Mouse (Mus musculus) left cerebral cortex, postnatal 36 days (tissue): ENCODE measurements around the gene Atp2a2. TPM values are rescaled to one million over a fixed set of nuclear protein-coding genes. Genes with fewer than 3 reads are reported as not detected.
"Not testable (repeated sequence)": the region's sequence is repeated elsewhere in the genome, so short reads cannot be mapped to it uniquely, and the experiment has no call there.

Source experiments
- DNase-seq, 2 experiments: peaks; one replicate each; pipeline ENCODE4 v3.0.0; 2021 to 2022; ENCODE audit warnings: low spot score in 2 of 2, mixed read lengths in 1 of 2
- intact Hi-C: fragments of 180-260 bp; cut with DNase I; formaldehyde crosslinking; loops from one replicate; pipeline ENCODE4 v1.15.1; 2025
- total RNA-seq, 2 experiments: library from RNA; stranded (reverse); gene quantifications; 2 replicates each; pipeline ENCODE4 v1.2.3; 2021

Gene Atp2a2
- total RNA-seq, 2 experiments from 2014 or later: 681 to 755 TPM

DNA sequence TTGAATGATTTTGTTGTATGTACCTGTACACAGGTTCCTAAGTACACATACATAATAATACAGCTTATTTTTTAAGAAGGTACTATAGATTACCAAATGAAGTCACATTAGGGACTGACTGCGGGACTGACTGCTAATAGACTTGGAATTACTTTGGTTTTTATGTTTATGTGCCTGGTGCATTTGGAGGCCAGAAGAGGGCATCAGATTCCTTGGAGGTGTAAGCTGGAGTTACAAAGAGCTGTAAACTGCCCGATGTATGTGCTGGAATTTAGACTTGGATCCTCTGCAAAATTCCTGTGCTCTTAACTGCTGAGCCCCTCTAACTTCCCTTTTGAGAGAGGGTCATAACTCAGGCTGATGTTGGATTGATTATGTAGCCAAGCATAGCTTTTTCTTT is 76.5 kb downstream of the Atp2a2 start:
- no peak for DNase-seq
- intact Hi-C loops: no loop called here

DNA sequence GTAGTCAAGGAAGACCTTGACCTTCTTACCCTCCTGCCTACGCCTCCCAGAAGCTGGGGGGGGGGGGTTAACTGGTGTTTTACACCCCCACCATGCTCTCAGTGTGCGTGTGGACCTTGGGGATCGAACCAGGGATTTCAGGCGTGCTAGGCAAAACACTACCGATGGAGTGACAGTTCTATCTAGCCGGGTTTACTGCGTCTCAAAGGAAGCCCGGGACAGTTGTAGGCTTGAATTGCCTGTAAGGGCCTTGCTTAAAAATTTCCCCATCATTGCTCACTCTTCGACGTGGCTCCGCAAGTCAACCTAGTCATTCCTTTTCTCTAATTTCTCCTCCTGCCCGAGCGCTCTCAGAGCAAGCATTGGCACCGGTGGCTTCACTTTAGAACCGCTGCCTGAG is 78.9 kb downstream of the Atp2a2 start:
- intact Hi-C loops: loop anchor here (5.0 kb wide), 1 partner anchor 304 kb away; no protein-coding TSS in a partner anchor
- no peak for DNase-seq

DNA sequence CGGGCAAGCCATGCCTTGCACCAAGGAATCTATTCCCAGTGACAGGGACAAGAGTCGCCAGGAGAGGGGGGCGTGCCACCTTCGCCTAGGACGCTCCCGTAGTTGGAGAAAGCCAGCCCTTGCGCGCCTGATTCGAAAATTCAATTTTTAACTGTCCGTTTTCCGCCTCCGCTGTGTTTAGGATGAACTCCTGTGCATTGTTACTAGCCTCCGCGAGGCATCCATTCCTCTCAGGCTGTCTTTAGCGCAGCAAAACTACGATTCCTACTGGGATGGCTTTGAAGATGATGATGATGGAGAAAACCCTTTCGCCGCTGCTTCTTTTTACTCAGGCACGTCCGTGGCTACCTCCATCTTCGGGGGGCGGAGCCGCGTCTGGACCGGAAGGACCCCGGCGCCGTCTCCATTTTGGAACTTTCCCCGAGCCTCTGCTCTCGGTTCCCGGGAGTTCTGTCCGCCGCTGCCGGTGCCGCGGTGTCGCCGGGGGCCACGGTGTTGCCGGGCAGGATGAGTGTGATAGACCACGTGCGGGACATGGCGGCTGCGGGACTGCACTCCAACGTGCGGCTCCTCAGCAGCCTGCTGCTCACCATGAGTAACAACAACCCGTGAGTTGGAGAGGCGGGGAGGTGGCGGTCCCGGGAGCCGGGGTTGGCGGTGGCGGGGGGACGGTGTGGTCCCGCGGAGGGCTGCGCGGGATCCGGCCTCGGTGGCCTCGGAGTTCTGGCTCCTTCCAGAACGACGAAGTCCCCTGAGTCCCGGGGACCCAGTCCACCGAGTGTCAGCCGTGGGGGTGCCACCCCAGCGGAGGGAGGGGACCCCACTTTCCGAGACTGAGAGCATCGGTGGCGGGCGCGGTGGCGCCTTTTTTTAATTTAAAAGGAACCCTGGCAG is 79.7 kb downstream of the Atp2a2 start:
- DNase-seq: peak; percentile 91 to 93
- intact Hi-C loops: loop anchor here (5.0 kb wide), 1 partner anchor 305 kb away; no protein-coding TSS in a partner anchor

DNA sequence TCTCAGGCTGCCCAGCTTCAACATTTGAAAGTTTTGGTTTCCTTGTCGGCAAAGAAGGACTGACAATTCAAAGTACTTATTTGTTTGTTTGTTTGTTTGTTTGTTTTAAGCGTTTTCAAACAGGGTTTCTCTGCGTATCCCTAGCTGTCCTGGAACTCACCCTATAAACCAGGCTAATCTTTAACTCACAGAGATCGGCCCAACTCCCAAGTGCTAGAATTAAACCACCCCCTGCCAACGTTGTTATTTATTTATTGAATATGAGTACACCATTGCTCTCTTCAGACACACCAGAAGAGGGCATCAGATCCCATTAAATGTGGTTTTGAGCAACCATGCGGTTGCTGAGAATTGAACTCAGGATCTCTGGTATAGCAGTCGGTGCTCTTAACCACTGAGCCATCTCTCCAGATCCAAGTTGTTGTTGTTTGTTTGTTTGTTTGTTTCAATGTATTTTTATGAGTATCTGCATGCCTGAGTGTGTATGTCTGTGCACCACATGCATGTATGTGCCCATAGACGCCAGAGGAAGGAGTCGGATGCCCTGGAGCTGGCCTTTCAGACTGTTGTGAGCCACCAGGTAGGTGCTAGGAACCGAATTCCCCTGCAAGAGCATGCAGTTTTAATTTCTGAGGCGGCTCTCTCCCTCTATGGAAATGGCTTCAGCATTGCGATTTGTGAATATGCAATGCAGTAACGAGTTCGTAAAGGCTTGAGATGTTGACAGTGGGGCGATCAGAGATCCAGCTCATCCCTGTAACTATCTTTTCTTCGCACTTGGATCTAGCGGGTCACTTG is 80.6 kb downstream of the Atp2a2 start, which contains the start of gene Anapc7:
TSS of gene Anapc7 (plus strand) at position 423 of the 798 bp plus-strand sequence.
- DNase-seq: no peak
- intact Hi-C loops: loop anchor here (5.0 kb wide), 1 partner anchor 306 kb away; no protein-coding TSS in a partner anchor

DNA sequence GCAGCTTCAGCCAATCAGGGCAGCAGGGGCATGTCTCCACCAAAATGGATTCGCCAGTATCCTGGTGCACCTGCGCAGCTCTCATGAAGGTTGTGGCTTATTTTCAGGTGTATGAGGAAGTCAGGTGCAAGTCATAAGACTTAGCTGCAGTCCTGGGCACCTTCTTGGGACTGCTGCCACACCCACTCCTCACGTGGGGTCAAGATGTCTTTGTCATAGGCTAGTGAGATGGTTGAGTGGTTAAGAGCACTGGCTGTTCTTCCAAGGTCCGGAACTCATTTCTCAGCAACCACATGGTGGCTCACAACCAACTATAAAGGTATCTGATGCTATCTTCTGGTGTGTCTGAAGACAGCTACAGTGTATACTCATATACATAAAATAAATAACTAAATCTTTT is 81.3 kb downstream of the Atp2a2 start:
- intact Hi-C loops: loop anchor here (5.0 kb wide), 1 partner anchor 307 kb away; no protein-coding TSS in a partner anchor

DNA sequence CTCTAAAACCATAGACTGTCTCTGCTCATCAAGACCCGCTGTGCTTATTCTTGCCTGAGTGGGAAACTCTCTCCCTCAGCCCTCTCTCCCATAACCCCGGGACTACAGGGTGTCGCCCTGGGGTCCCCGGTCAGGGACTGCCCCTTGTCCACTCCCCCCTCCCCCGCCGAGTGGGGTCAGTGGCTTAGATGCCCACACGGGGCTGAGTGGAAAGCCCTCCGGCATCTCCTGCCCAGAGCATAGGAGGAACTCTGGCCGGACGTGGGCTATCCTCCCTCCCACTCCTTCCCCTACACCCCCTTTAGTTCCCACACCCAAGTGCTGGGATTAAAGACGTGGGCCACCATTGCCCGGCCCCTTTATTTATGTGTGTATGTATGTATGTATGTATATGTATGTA is 86.6 kb downstream of the Atp2a2 start:
- intact Hi-C loops: no loop called here

More for the DNA sequence above, 81.3 kb downstream of the Atp2a2 start:
- DNase-seq: not testable (repeated sequence)

DNA sequence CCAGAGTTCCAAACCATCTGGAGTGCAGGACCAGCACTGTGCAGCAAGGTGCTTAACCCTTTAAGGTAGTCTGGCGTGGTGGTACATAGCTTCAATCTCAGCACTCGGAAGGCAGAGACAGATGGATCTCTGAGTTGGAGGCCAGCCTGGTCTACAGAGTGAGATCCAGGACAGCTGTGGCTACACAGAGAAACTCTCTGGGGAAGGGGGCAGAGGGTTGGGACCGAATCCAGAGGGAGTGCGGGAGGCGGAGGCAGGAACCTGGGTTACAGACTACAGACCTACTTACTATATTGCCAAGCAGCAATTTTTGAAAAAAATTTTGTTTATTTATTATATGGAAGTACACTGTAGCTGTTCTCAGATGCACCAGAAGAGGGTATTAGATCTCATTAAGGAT is 87.7 kb downstream of the Atp2a2 start:
- intact Hi-C loops: no loop called here
- no peak for DNase-seq

More for the DNA sequence above, 86.6 kb downstream of the Atp2a2 start:
- no peak for DNase-seq

DNA sequence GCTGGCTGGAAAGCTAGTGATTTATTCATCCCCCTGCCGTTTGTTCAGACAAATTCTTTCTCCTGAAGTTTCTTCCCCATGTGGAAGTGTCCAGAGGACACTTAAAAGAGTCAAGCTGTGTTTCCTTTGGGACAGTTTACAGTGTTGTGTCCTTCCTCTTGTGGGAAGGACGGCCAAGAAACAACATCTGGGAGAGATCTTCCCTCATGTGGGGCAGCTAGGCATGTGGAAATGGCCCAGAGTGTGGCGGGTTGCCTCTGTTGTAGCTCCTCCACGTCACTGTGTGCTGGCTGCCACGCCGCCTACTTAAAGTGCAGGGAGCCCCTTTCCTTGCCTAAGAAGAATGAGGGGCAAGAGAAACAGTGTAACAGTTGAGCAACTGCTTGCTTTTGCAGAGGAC is 89.2 kb downstream of the Atp2a2 start:
- DNase-seq: no peak
- intact Hi-C loops: no loop called here

DNA sequence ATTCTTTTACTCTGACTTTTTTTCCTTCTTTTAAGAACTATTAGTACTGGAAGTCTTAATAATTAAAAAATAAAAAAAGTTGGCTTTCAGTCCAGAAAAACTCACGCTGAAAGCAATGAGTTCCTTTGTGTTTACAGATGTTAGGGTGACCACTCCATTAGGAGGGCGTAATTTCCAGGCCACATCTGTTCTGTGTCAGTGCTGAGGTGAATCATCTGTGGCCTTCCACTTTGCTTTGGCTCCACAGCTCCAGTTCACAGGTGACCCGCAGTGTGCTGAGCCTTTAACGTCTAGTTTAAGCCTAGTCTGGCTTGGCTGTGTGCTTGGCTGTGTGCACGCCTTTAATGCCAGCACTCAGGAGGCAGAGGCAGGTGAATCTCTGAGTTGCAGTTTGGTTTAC is 90.1 kb downstream of the Atp2a2 start:
- no peak for DNase-seq
- intact Hi-C loops: no loop called here

DNA sequence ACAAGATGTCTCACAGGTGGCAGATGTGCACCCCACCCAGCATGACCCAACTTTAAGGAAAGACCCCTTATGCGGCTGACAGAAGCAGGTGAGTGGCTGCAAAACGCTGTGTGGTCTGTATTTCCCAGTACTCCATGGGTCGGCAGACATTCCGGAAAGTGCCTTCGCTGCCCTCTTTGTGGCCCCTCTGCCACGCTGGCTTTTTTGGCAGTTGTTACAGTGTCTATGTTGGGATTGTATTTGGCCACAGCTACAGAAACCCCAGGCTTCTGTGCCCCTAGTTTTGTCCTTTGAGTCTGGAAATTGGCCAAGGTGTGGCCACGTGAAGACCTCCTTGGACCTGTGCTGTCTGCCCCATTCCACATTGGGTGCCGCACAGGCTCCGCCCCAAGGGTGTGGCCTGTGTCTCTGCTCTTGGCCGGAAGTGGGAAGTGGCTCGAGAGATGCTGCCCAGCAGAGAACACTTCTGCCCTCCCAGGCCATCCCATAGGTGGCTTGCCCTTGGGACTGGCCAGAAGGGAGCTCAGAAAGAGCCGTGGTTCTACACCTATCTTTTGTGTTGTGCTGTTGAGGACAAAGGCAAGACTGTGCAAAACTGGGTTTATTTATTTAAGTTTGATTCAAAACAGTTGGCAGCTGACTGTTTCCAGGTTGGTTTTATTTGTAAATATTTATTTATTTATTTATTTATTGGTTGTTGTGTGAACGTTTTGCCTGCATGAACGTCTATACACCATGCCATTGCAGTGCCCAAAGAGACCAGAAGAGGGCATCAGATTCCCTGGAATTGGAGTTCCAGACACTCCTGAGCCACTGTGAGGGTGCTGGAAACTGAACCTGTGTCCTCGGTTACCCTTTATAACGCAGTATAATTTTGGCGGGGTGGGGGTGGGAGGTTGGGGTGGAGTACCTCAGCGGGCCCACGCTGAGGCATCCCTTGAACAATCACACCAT is 92.1 kb downstream of the Atp2a2 start:
- intact Hi-C loops: no loop called here
- no peak for DNase-seq

DNA sequence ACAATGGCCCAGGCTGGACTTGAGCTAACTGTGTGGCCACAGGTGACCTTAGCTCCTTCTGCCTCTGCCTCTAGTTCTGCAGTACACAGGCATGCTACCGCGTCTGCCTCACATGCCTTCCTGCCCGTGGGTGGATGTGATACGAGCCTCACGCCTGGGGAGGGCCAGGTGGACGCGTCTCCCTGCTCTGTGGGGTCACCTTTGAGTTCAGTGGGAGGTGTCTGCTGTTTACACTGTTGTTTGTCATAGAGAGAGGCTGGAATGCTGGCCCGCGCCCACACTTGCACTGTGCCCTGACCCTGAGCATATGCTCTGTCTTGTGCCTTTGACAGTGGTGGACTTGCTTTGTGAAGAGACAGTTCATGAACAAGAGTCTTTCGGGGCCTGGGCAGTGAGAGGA is 96.5 kb downstream of the Atp2a2 start:
- DNase-seq: no peak
- intact Hi-C loops: no loop called here

Other genes starting within 250 kb of the Atp2a2 start
- gene Tctn1, start 237.8 kb downstream of the Atp2a2 start, total RNA-seq: 10 to 100 TPM; 12.2 to 14.5 TPM
- gene Pptc7, start 217.9 kb downstream of the Atp2a2 start, total RNA-seq: 10 to 100 TPM; 39.1 to 42.7 TPM
- 1 to 10 TPM; 2.8 to 4.6 TPM for gene Rad9b, start 148.0 kb downstream of the Atp2a2 start, total RNA-seq
- 100 to 1,000 TPM; 185 to 191 TPM for gene Vps29, start 147.9 kb downstream of the Atp2a2 start, total RNA-seq
- 10 to 100 TPM; 24.4 to 25.7 TPM for gene Gpn3, start 130.3 kb downstream of the Atp2a2 start, total RNA-seq
- 10 to 100 TPM; 69.7 to 73.1 TPM for gene Fam216a, start 129.9 kb downstream of the Atp2a2 start, total RNA-seq
- 100 to 1,000 TPM; 211 to 225 TPM for gene Arpc3, start 110.3 kb downstream of the Atp2a2 start, total RNA-seq
- 10 to 100 TPM; 31.5 to 34.0 TPM for gene Anapc7, start 80.5 kb downstream of the Atp2a2 start, total RNA-seq
- gene Ift81, start 112.3 kb upstream of the Atp2a2 start, total RNA-seq: 10 to 100 TPM; 37.1 to 46.0 TPM
- gene P2rx7, start 141.7 kb upstream of the Atp2a2 start, total RNA-seq: 1 to 10 TPM; 8.0 to 8.8 TPM
- gene P2rx4, start 205.3 kb upstream of the Atp2a2 start, total RNA-seq: 10 to 100 TPM; 19.2 to 19.3 TPM